Mouse (Mus musculus) brain, embryonic 14.5 days (tissue): ENCODE results near the gene Fbxl17.

Experiments
- CTCF ChIP-seq: fragments of 200-500 bp; IDR thresholded peaks from 2 replicates; pipeline ENCODE4 v1.5.1; 2012; ENCODE audit warnings: inconsistent platforms, mild to moderate bottlenecking, moderate library complexity, borderline replicate concordance; ENCODE audit not compliant: insufficient read depth, insufficient read length; ENCODE audit errors: extremely low read depth
- POLR2A ChIP-seq: fragments of 200-500 bp; IDR thresholded peaks from 2 replicates; pipeline ENCODE4 v1.6.1; 2012; ENCODE audit warnings: mild to moderate bottlenecking, inconsistent platforms, borderline replicate concordance; ENCODE audit not compliant: poor library complexity, insufficient read depth, insufficient read length, severe bottlenecking; ENCODE audit errors: extremely low read depth

- TF ChIP-seq CTCF (no peak), POLR2A (no peak)
These were observed 211.0 kb downstream of the Fbxl17 start for GRCm38 (mm10) chr17:63288850-63289249.
